Mouse (Mus musculus): ENCODE measurements around the gene Rnf6. TPM values are rescaled to one million over a fixed set of nuclear protein-coding genes. Genes with fewer than 3 reads are reported as not detected.

Gene Rnf6
- total RNA-seq, 1 experiment, result 25.1 TPM

GRCm38 (mm10) chr5:146245193-146245592 is 23.8 kb upstream of the Rnf6 start:
- Histone ChIP-seq H3K4me1 (ENCODE audit: control insufficient read depth in 2 of 2, insufficient read depth in 2 of 2, low read length in 2 of 2, poor library complexity in 1 of 2) (peaks cover 0 to 6% of the 10 kb centered on the region in 2 experiments; a peak in 1 of 4 replicates), H3K27ac (ENCODE audit: insufficient read depth, low read depth, low read length, poor library complexity, severe bottlenecking) (no peak overlapping the region), H3K36me3 (ENCODE audit: control insufficient read depth, insufficient read depth, low read length, poor library complexity, severe bottlenecking) (peaks cover 7% of the 10 kb centered on the region; the same call in 1 of the 2 replicates), H3K9ac (ENCODE audit: insufficient read depth, low read depth, low read length, poor library complexity, severe bottlenecking) (no peak overlapping the region), H3K9me3 (ENCODE audit: control insufficient read depth, insufficient read depth, low read depth, low read length) (no peaks in the 10 kb centered on the region), H3K4me3 (ENCODE audit: insufficient read depth in 1 of 2, low read depth in 1 of 2, low read length in 2 of 2, poor library complexity in 1 of 2, severe bottlenecking in 1 of 2) (no peak overlapping the region)
- in situ Hi-C loops (cut with MboI; ENCODE audit: low sequenced_read_pairs in 2 of 2, unreplicated experiment in 2 of 2), result no loop called here
- TF ChIP-seq ZNF384 (IDR thresholded peaks at IDR 0.05; ENCODE audit: low read depth, low read length) (no peak), CHD2 (IDR thresholded peaks at IDR 0.05; ENCODE audit: low read depth, low read length) (no peak), MAFK (IDR thresholded peaks at IDR 0.05; ENCODE audit: insufficient read depth, low read depth, low read length) (no peak), HCFC1 (IDR thresholded peaks at IDR 0.05; ENCODE audit: borderline replicate concordance, insufficient read depth, low read length) (no peak), ZC3H11A (IDR thresholded peaks at IDR 0.05; ENCODE audit: borderline replicate concordance, low read depth, low read length) (no peak)
- DNase-seq (ENCODE audit: low read depth, low spot score), result no peak

GRCm38 (mm10) chr5:146241202-146241601 is 19.8 kb upstream of the Rnf6 start:
- Histone ChIP-seq H3K9ac (ENCODE audit: insufficient read depth, low read depth, low read length, poor library complexity, severe bottlenecking) (no peak overlapping the region), H3K27ac (ENCODE audit: insufficient read depth, low read depth, low read length, poor library complexity, severe bottlenecking) (no peak overlapping the region), H3K36me3 (ENCODE audit: control insufficient read depth, insufficient read depth, low read length, poor library complexity, severe bottlenecking) (peaks cover 2% of the 10 kb centered on the region; the same call in 1 of the 2 replicates), H3K9me3 (ENCODE audit: control insufficient read depth, insufficient read depth, low read depth, low read length) (no peaks in the 10 kb centered on the region), H3K4me3 (ENCODE audit: insufficient read depth in 1 of 2, low read depth in 1 of 2, low read length in 2 of 2, poor library complexity in 1 of 2, severe bottlenecking in 1 of 2) (no peak overlapping the region), H3K4me1 (ENCODE audit: control insufficient read depth in 2 of 2, insufficient read depth in 2 of 2, low read length in 2 of 2, poor library complexity in 1 of 2) (peaks cover 0 to 7% of the 10 kb centered on the region in 2 experiments; a peak in 1 of 4 replicates)
- in situ Hi-C loops (cut with MboI; ENCODE audit: low sequenced_read_pairs in 2 of 2, unreplicated experiment in 2 of 2), result no loop called here
- TF ChIP-seq MAFK (IDR thresholded peaks at IDR 0.05; ENCODE audit: insufficient read depth, low read depth, low read length) (no peak), HCFC1 (IDR thresholded peaks at IDR 0.05; ENCODE audit: borderline replicate concordance, insufficient read depth, low read length) (no peak), ZNF384 (IDR thresholded peaks at IDR 0.05; ENCODE audit: low read depth, low read length) (no peak), ZC3H11A (IDR thresholded peaks at IDR 0.05; ENCODE audit: borderline replicate concordance, low read depth, low read length) (no peak), CHD2 (IDR thresholded peaks at IDR 0.05; ENCODE audit: low read depth, low read length) (no peak)
- no peak for DNase-seq (ENCODE audit: low read depth, low spot score)

- H3K9me3 ChIP-seq (ENCODE audit: control insufficient read depth, insufficient read depth, low read depth, low read length), result no peaks in the 10 kb centered on the region
- no peak overlapping the region for H3K9ac ChIP-seq (ENCODE audit: insufficient read depth, low read depth, low read length, poor library complexity, severe bottlenecking)
- H3K4me1 ChIP-seq (ENCODE audit: control insufficient read depth in 2 of 2, insufficient read depth in 2 of 2, low read length in 2 of 2, poor library complexity in 1 of 2), result peaks cover 0 to 7% of the 10 kb centered on the region in 2 experiments; a peak in 1 of 4 replicates
- H3K36me3 ChIP-seq (ENCODE audit: control insufficient read depth, insufficient read depth, low read length, poor library complexity, severe bottlenecking), result peaks cover 3% of the 10 kb centered on the region; the same call in 1 of the 2 replicates
- H3K27ac ChIP-seq (ENCODE audit: insufficient read depth, low read depth, low read length, poor library complexity, severe bottlenecking), result no peak overlapping the region
- no peak for TF ChIP-seq CHD2 (IDR thresholded peaks at IDR 0.05; ENCODE audit: low read depth, low read length)
- TF ChIP-seq HCFC1 (IDR thresholded peaks at IDR 0.05; ENCODE audit: borderline replicate concordance, insufficient read depth, low read length), result no peak
- TF ChIP-seq ZNF384 (IDR thresholded peaks at IDR 0.05; ENCODE audit: low read depth, low read length), result no peak
- no peak for TF ChIP-seq ZC3H11A (IDR thresholded peaks at IDR 0.05; ENCODE audit: borderline replicate concordance, low read depth, low read length)
- no peak for TF ChIP-seq MAFK (IDR thresholded peaks at IDR 0.05; ENCODE audit: insufficient read depth, low read depth, low read length)
- DNase-seq (ENCODE audit: low read depth, low spot score), result no peak
- H3K4me3 ChIP-seq (ENCODE audit: insufficient read depth in 1 of 2, low read depth in 1 of 2, low read length in 2 of 2, poor library complexity in 1 of 2, severe bottlenecking in 1 of 2), result no peak overlapping the region
- in situ Hi-C loops (cut with MboI; ENCODE audit: low sequenced_read_pairs in 2 of 2, unreplicated experiment in 2 of 2), result no loop called here
Observed at GRCm38 (mm10) chr5:146240771-146241170, 19.4 kb upstream of the Rnf6 start.

- Histone ChIP-seq H3K9ac (ENCODE audit: insufficient read depth, low read depth, low read length, poor library complexity, severe bottlenecking) (no peak overlapping the region), H3K36me3 (ENCODE audit: control insufficient read depth, insufficient read depth, low read length, poor library complexity, severe bottlenecking) (peaks cover 5% of the 10 kb centered on the region; the same call in 1 of the 2 replicates), H3K9me3 (ENCODE audit: control insufficient read depth, insufficient read depth, low read depth, low read length) (no peaks in the 10 kb centered on the region), H3K4me1 (ENCODE audit: control insufficient read depth in 2 of 2, insufficient read depth in 2 of 2, low read length in 2 of 2, poor library complexity in 1 of 2) (peaks cover 1 to 2% of the 10 kb centered on the region in 2 experiments; a peak in 1 of 4 replicates), H3K27ac (ENCODE audit: insufficient read depth, low read depth, low read length, poor library complexity, severe bottlenecking) (no peak overlapping the region), H3K4me3 (ENCODE audit: insufficient read depth in 1 of 2, low read depth in 1 of 2, low read length in 2 of 2, poor library complexity in 1 of 2, severe bottlenecking in 1 of 2) (no peak overlapping the region)
- DNase-seq (ENCODE audit: low read depth, low spot score), result no peak
- TF ChIP-seq HCFC1 (IDR thresholded peaks at IDR 0.05; ENCODE audit: borderline replicate concordance, insufficient read depth, low read length), result no peak
- TF ChIP-seq CHD2 (IDR thresholded peaks at IDR 0.05; ENCODE audit: low read depth, low read length), result no peak
- no peak for TF ChIP-seq ZNF384 (IDR thresholded peaks at IDR 0.05; ENCODE audit: low read depth, low read length)
- no peak for TF ChIP-seq MAFK (IDR thresholded peaks at IDR 0.05; ENCODE audit: insufficient read depth, low read depth, low read length)
- TF ChIP-seq ZC3H11A (IDR thresholded peaks at IDR 0.05; ENCODE audit: borderline replicate concordance, low read depth, low read length), result no peak
- in situ Hi-C loops (cut with MboI; ENCODE audit: low sequenced_read_pairs in 2 of 2, unreplicated experiment in 2 of 2), result no loop called here
Observed at GRCm38 (mm10) chr5:146238274-146238673, 16.9 kb upstream of the Rnf6 start.

Data from ES-E14 (cell line).